Mouse (Mus musculus) kidney, embryonic 16.5 days (tissue): Measurements from ENCODE around the gene 1700013G24Rik. TPM values are rescaled to one million over a fixed set of nuclear protein-coding genes. Genes with fewer than 3 reads are reported as not detected.

ENCODE experiments used
- ATAC-seq: fragments of 200-750 bp; cut with Nextera tagmentation; 2 replicates; pipeline ENCODE4 v1.8.0; 2017; ENCODE audit warnings: moderate TSS enrichment; ENCODE audit not compliant: low FRiP score, low TSS enrichment
- H3K27ac ChIP-seq: fragments of 300-500 bp; sonication (generic); 2 replicates; pipeline ENCODE4 v1.5.1; 2014; ENCODE audit warnings: low read length
- H3K27me3 ChIP-seq: fragments of 300-500 bp; sonication (generic); 2 replicates; pipeline ENCODE4 v1.6.1; 2014; ENCODE audit warnings: low read length, control low read depth, mixed read lengths; ENCODE audit not compliant: insufficient read depth
- H3K36me3 ChIP-seq: fragments of 300-500 bp; sonication (generic); 2 replicates; pipeline ENCODE4 v1.6.1; 2014; ENCODE audit warnings: low read length, control low read depth, mixed read lengths; ENCODE audit not compliant: insufficient read depth
- H3K4me1 ChIP-seq: fragments of 300-500 bp; sonication (generic); 2 replicates; pipeline ENCODE4 v1.6.1; 2014; ENCODE audit warnings: low read length, control low read depth, mixed read lengths; ENCODE audit not compliant: insufficient read depth
- H3K4me2 ChIP-seq: fragments of 300-500 bp; sonication (generic); replicated peaks from 2 replicates; pipeline ENCODE4 v1.6.1; 2014; ENCODE audit warnings: low read depth, low read length
- H3K4me3 ChIP-seq: fragments of 300-500 bp; sonication (generic); 2 replicates; pipeline ENCODE4 v1.5.1; 2014; ENCODE audit warnings: mild to moderate bottlenecking, low read length
- H3K9ac ChIP-seq: fragments of 300-500 bp; sonication (generic); replicated peaks from 2 replicates; pipeline ENCODE4 v1.6.1; 2014; ENCODE audit warnings: low read length
- H3K9me3 ChIP-seq: fragments of 300-500 bp; sonication (generic); 2 replicates; pipeline ENCODE4 v1.6.1; 2016; ENCODE audit warnings: low read length, control low read depth
- WGBS: fragments of 180-500 bp; shearing (Covaris S2); extraction: QIAGEN DNeasy Blood & Tissue Kit; methylation state at CpG from one replicate; pipeline ENCODE4 v1.1.7; 2014; 5-methylcytosine and 5-hydroxymethylcytosine counted together
- polyA plus RNA-seq: library from polyadenylated mRNA; unstranded; fragments of >200 nt; fragmentation: Nextera tagmentation; extraction: Ambion mirVana; gene quantifications from 2 replicates; pipeline ENCODE4 v1.2.1, GENCODE M21; 2015

Gene 1700013G24Rik
- polyA plus RNA-seq, 1 experiment from 2014 or later, result not detected

DNA sequence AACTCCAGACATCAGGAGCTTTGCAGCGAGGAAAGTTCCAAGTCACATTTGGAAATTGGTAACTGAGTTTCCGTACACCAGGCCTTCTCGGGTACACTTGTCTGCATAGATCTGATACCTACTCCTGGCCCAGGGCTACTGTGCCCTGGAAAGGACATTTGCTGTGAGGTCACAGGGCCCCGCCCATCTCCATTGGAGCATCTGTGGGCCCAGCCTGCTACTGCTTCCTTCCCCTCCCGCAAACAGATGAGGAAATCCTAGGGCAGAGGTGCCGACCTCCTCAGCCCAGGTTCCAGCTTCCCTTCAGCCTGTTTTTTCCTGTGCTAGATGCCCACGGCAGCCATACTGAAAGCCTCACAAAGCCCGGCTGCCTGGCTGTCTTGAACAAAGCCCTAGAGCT, 36.9 kb downstream of the 1700013G24Rik start:
- Histone ChIP-seq H3K9ac (peak overlapping the region; percentile 49; the same call in 1 of the 2 replicates), H3K36me3 (no peaks in the 10 kb centered on the region), H3K4me3 (no peak overlapping the region), H3K27ac (peak overlapping the region; percentile 93), H3K9me3 (no peaks in the 10 kb centered on the region), H3K27me3 (no peaks in the 10 kb centered on the region), H3K4me1 (peaks cover 66% of the 10 kb centered on the region), H3K4me2 (no peak overlapping the region)
- 56% methylated on average over 8 of the region's 8 CpGs for WGBS
- ATAC-seq, result no peak

DNA sequence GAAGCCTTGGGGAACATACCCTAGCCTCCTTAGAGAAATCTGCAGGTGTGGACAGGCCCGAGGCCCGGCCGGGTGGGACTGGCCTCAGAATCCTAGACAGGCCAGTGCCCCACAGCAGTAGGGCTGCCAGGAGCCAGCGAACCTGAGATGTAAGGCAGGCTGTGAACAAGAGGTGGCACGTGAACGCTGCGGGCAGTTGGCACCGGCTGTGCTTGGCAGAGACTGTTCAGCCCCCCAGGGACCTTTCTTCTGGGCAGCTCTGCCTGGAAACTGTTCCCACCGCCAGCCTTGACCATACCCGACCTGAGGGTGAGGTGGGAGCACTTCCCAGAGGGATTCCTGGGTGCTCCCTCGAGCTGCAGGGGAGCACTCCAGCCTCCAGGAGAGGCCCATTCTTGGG, 39.5 kb downstream of the 1700013G24Rik start:
- H3K9ac ChIP-seq, result no peak overlapping the region
- no peaks in the 10 kb centered on the region for H3K27me3 ChIP-seq
- no peaks in the 10 kb centered on the region for H3K9me3 ChIP-seq
- H3K4me2 ChIP-seq, result no peak overlapping the region
- peak overlapping the region; percentile 30; the same call in 1 of the 2 replicates for H3K27ac ChIP-seq
- ATAC-seq, result no peak
- H3K4me3 ChIP-seq, result no peak overlapping the region
- 82% methylated on average over 11 of the region's 11 CpGs for WGBS
- peaks cover 59% of the 10 kb centered on the region for H3K4me1 ChIP-seq
- H3K36me3 ChIP-seq, result no peaks in the 10 kb centered on the region

DNA sequence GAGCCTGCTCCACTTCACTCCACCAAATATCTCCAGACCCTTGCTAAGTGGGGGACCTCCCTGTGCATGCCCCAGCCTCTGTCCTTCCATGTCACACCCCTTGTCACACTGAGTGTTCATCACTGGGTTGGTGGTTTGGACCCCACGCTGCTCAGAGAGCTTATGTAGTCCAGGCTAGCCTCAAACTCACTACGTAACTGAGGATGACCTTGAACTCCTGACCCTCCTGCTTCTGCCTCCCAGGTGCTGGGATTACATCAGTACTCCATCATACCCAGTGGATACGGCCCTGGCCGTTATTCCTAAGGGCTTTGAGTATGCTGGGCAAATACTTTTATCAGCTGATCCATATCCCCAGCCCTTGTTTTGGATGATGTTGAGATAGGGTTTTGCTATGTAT, 40.1 kb downstream of the 1700013G24Rik start:
- Histone ChIP-seq H3K4me1 (peaks cover 59% of the 10 kb centered on the region), H3K36me3 (no peaks in the 10 kb centered on the region), H3K27ac (peak overlapping the region; percentile 84; the same call in 1 of the 2 replicates), H3K4me3 (no peak overlapping the region), H3K9me3 (no peaks in the 10 kb centered on the region), H3K27me3 (no peaks in the 10 kb centered on the region), H3K4me2 (no peak overlapping the region), H3K9ac (no peak overlapping the region)
- WGBS, result 88% methylated on average over 4 of the region's 4 CpGs
- ATAC-seq, result no peak

DNA sequence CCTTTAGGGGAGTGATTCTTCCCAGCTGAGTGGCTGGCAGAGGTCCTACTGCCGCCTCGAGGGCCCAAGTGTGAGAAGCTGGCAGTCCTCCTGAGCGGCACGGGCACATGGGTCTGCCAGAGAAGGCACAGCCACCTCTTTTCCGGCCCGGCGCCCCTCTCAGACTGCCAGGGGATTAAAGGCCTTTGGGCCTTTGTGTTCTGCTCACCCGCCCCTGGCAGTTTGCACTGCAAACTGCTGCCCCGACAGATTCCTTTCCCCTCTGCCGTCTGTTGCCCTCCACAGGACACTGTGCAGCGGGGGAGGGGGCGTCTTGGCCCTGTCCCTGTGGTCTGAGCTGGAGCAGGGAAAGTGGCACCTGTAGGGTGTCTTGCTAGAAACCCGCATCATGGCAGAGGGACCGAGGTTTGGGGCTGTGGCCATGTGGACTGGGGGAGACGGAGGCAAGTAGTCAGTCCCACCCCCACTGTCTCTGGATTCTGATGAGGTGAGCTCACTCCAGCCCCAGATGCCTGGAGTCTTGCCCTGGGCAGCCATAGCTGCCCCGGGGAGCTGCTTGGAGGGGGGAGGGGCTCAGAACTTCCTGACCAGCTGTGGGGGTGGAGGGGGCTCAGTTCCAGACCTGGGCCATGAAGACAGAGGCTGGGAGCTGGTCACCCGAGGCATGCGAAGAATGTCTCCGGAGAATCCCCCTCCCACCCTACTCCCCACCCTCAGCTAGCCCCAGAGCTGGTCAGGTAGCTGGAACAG, 41.8 kb downstream of the 1700013G24Rik start:
- H3K9me3 ChIP-seq, result no peaks in the 10 kb centered on the region
- peak overlapping the region; percentile 84 for H3K27ac ChIP-seq
- H3K9ac ChIP-seq, result peak overlapping the region; percentile 42; the same call in 1 of the 2 replicates
- 13% methylated on average over 19 of the region's 19 CpGs for WGBS
- no peak overlapping the region for H3K4me3 ChIP-seq
- ATAC-seq, result peak; percentile 63
- H3K4me2 ChIP-seq, result peak overlapping the region; percentile 24; the same call in 1 of the 2 replicates
- H3K27me3 ChIP-seq, result no peaks in the 10 kb centered on the region
- H3K4me1 ChIP-seq, result peaks cover 57% of the 10 kb centered on the region
- no peaks in the 10 kb centered on the region for H3K36me3 ChIP-seq

DNA sequence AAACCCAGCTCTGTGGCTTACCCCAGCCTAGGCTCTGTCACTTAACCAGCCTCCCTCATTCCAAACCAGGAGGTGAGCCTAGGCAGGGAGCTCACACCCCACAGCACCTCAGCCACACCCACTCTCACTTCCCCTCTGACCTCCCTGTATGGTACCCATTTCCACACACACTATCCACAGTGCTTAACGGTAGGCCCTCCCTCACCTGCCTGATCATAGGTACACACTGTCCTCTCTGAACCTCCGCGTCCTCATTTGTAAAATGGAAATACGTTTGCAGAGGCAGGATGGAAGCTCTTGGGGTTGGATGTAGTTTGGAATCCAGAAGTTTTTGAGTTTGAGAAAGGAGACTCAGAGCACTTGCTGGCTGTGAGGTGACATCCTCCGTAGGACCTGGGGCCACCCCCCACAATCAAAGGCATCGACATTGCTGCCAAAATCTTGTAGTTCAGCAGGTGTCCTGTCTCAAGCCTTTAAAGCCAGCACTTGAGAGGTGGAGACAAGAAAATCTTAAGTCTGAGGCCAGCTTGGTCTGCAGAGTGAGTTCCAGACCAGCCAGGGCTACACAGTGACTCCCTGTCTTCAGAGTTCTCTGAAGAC, 42.5 kb downstream of the 1700013G24Rik start:
- peaks cover 59% of the 10 kb centered on the region for H3K4me1 ChIP-seq
- H3K27me3 ChIP-seq, result no peaks in the 10 kb centered on the region
- no peak overlapping the region for H3K4me3 ChIP-seq
- H3K27ac ChIP-seq, result peak overlapping the region; percentile 84
- H3K36me3 ChIP-seq, result no peaks in the 10 kb centered on the region
- H3K4me2 ChIP-seq, result no peak overlapping the region
- peak overlapping the region; percentile 42; the same call in 1 of the 2 replicates for H3K9ac ChIP-seq
- no peaks in the 10 kb centered on the region for H3K9me3 ChIP-seq
- no peak for ATAC-seq
- WGBS, result 48% methylated on average over 6 of the region's 6 CpGs

DNA sequence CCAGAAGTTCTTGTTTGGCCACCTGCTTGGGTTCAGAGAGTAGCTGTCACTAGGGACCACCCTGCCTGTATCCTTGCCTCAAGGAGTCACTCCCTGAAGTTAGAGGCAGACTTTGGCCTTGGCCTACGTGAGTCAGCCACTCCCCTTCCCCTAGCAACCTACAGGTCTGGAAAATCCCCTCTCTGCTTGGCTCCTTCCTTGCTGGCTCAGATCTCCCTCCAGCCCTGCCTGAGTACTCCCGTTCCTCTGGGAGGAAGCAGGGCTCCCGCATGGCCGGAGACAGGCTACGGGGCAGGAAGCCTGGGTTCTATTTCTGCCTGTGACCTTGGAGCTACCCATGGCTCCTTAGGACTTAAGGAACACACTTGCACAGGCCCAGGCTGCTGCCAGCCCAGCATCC, 44.3 kb downstream of the 1700013G24Rik start:
- peak; percentile 19 for ATAC-seq
- no peak overlapping the region for H3K4me3 ChIP-seq
- H3K36me3 ChIP-seq, result peaks cover 3% of the 10 kb centered on the region; the same call in 1 of the 2 replicates
- peaks cover 60% of the 10 kb centered on the region for H3K4me1 ChIP-seq
- H3K9ac ChIP-seq, result peak overlapping the region; percentile 14; the same call in 1 of the 2 replicates
- H3K27ac ChIP-seq, result peak overlapping the region; percentile 84
- H3K4me2 ChIP-seq, result no peak overlapping the region
- no peaks in the 10 kb centered on the region for H3K9me3 ChIP-seq
- WGBS, result 38% methylated on average over 5 of the region's 5 CpGs
- H3K27me3 ChIP-seq, result no peaks in the 10 kb centered on the region

DNA sequence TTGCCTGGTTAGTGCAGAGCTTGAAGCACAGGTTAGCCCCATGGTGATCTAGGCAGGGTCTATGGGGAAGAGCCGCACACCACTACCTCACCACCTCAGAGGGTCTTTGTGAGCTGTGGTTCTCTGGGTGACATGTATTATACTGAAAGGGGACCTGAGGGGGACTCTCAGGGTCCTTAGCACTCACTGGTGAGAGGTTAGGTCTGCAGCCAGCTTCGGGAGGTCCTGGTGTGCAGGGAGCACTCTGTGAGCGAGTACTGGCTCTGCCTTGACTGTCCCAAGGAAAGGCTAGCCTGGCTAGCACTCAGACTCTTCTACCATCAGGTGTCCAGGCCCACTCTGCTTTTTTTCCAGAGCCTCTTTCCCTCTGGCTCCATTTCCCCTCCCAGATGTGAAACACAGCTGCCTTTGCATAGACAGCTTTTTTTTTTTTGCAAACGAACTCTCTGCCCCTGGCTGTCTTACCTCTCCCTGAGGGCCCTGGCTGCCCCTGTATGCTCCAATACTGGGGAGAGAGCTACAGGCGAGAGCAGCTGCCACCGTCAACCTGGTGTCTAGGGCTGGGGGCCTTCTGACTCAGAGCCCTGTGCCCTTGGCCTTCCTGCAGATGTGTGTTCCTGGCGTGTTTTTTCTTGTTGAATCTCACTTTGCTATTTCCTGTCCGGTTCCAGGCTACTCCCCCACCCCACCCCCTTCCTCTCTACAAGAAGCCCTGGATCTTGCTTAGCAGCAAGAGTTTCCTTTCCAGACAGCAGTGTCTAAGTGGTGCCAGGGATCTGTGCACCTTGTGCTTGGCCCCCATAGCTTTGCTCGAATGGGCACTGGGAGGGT, 45.0 kb downstream of the 1700013G24Rik start:
- H3K36me3 ChIP-seq, result peaks cover 5% of the 10 kb centered on the region
- 0 out of 2 replicates have a peak overlapping the region, but pooled peaks have one; percentile 2 for H3K4me2 ChIP-seq
- no peaks in the 10 kb centered on the region for H3K27me3 ChIP-seq
- H3K4me3 ChIP-seq, result no peak overlapping the region
- peaks cover 60% of the 10 kb centered on the region for H3K4me1 ChIP-seq
- peak overlapping the region; percentile 84 for H3K27ac ChIP-seq
- peak overlapping the region; percentile 22; the same call in 1 of the 2 replicates for H3K9ac ChIP-seq
- ATAC-seq, result peak; percentile 40
- H3K9me3 ChIP-seq, result no peaks in the 10 kb centered on the region
- WGBS, result 32% methylated on average over 9 of the region's 9 CpGs

DNA sequence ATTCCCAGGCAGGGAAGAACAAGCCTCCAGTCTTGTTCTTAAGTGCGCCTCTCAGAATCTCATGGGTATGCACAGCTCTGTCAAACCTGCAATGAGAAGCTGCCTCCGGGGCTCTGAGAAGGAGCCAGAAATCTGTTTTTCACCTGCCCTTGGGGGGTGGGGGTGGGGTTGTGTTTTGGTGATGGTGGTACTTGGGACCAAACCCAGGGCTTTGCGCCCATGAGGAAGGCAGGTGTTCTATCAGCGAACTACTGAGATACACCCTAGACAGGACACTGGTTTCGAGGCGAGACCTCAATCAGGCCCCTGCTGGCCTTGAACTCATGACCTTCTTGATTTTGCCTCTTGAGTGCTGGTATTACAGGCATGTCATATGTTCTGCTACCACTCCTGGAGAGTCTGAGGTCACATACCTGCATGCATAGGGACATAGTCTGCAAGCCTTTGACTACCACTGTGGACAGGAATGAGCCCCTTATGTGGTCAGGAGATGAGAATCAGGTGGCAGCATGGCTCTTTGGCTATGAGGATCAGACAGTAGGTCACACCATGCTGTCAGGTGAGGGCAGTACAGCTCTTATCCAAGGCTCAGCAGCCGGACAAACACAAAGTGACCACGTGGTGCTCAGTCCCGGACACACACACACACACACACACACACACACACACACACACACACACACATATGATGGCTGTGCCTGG, 45.9 kb downstream of the 1700013G24Rik start:
- H3K9me3 ChIP-seq, result no peaks in the 10 kb centered on the region
- no peak overlapping the region; the same call in 1 of the 2 replicates for H3K9ac ChIP-seq
- H3K4me1 ChIP-seq, result peaks cover 61% of the 10 kb centered on the region
- 0 out of 2 replicates have a peak overlapping the region, but pooled peaks have one; percentile 0 for H3K4me2 ChIP-seq
- H3K27me3 ChIP-seq, result no peaks in the 10 kb centered on the region
- H3K4me3 ChIP-seq, result no peak overlapping the region
- peaks cover 9% of the 10 kb centered on the region for H3K36me3 ChIP-seq
- 78% methylated on average over 9 of the region's 9 CpGs for WGBS
- peak overlapping the region; percentile 84 for H3K27ac ChIP-seq
- 0 out of 2 replicates have a peak, but pooled peaks have one; percentile 6 for ATAC-seq

DNA sequence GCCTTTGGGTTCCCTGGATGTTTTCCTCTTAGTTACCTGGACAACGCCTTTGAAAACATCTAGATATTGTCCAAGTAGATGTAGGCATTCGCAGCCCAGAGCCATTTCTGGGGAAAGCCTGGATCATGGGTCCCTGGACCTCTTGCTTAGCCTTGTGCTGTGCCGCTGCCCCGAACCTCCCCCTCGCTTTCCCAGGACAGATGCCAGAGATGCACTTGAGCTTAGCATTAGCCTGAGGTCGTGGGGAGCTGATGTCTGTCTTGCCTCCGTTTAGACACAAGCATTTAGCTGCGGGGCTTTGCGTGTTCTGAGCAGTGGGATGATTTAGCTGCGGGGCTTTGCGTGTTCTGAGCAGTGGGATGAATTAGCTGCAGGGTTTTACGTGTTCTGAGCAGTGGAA, 47.1 kb downstream of the 1700013G24Rik start:
- no peaks in the 10 kb centered on the region for H3K9me3 ChIP-seq
- H3K4me1 ChIP-seq, result peaks cover 50% of the 10 kb centered on the region
- H3K4me3 ChIP-seq, result no peak overlapping the region
- ATAC-seq, result no peak
- no peaks in the 10 kb centered on the region for H3K27me3 ChIP-seq
- 60% methylated on average over 12 of the region's 12 CpGs for WGBS
- no peak overlapping the region for H3K27ac ChIP-seq
- H3K36me3 ChIP-seq, result peaks cover 13% of the 10 kb centered on the region
- no peak overlapping the region for H3K4me2 ChIP-seq
- no peak overlapping the region for H3K9ac ChIP-seq
